Mouse (Mus musculus) hindbrain, embryonic 15.5 days (tissue): ENCODE measurements around the gene Tyrobp. TPM values are rescaled to one million over a fixed set of nuclear protein-coding genes. Genes with fewer than 3 reads are reported as not detected.
A peak's percentile ranks its signal among the peaks of the same experiment; 100 is the strongest.

ENCODE experiments used
- ATAC-seq: fragments of 200-750 bp; cut with Nextera tagmentation; 2 replicates; pipeline ENCODE4 v1.8.0; 2017; ENCODE audit warnings: low read depth, moderate number of reproducible peaks, moderate TSS enrichment; ENCODE audit not compliant: low FRiP score
- H3K27ac ChIP-seq: fragments of 300-500 bp; sonication (generic); replicated peaks from 2 replicates; pipeline ENCODE4 v1.5.1; 2015; ENCODE audit warnings: mild to moderate bottlenecking, inconsistent platforms
- H3K27me3 ChIP-seq: fragments of 300-500 bp; sonication (generic); 2 replicates; pipeline ENCODE4 v1.6.1; 2015; ENCODE audit warnings: control low read depth, inconsistent platforms
- H3K36me3 ChIP-seq: fragments of 300-500 bp; sonication (generic); 2 replicates; pipeline ENCODE4 v1.6.1; 2015; ENCODE audit warnings: control low read depth, inconsistent platforms
- H3K4me1 ChIP-seq: fragments of 300-500 bp; sonication (generic); replicated peaks from 2 replicates; pipeline ENCODE4 v1.6.1; 2015; ENCODE audit warnings: control low read depth, inconsistent platforms
- H3K4me2 ChIP-seq: fragments of 300-500 bp; sonication (generic); 2 replicates; pipeline ENCODE4 v1.6.1; 2015; ENCODE audit warnings: moderate library complexity, mild to moderate bottlenecking, inconsistent platforms
- H3K4me3 ChIP-seq: fragments of 300-500 bp; sonication (generic); 2 replicates; pipeline ENCODE4 v1.5.1; 2015; ENCODE audit warnings: mild to moderate bottlenecking, inconsistent platforms
- H3K9ac ChIP-seq: fragments of 300-500 bp; sonication (generic); 2 replicates; pipeline ENCODE4 v1.6.1; 2015; ENCODE audit warnings: inconsistent platforms
- H3K9me3 ChIP-seq: fragments of 300-500 bp; sonication (generic); 2 replicates; pipeline ENCODE4 v1.6.1; 2016; ENCODE audit warnings: control low read depth, inconsistent platforms
- WGBS: fragments of 180-500 bp; shearing (Covaris S2); methylation state at CpG from one replicate; pipeline ENCODE4 v1.1.7; 2015; 5-methylcytosine and 5-hydroxymethylcytosine counted together
- polyA plus RNA-seq: library from polyadenylated mRNA; unstranded; fragments of >200 nt; fragmentation: Nextera tagmentation; extraction: Ambion mirVana; gene quantifications from 2 replicates; pipeline ENCODE4 v1.2.1, GENCODE M21; 2015

The Tyrobp gene
- polyA plus RNA-seq, 1 experiment from 2014 or later: 28.9 TPM

DNA sequence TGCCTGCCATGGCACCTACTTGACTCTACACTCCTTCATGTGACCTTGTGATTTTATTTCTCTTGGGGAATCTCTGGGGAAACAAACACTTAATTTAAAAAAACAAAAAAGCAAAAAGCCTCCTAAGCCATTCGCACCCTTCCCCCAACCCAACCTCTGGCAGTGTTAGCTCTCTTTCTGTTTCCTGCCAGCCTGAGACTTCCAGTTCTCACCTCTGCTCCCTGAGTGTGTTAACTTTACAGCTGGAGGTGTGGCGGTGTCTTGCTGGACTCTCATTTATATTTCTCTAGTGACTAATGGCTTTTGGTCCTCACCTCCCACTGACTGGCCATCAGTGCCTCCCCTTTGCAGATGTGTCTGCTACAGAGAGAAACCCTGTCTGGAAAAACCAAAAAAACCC is 3.8 kb upstream of the Tyrobp start:
- no peak for ATAC-seq
- no peaks in the 10 kb centered on the region for H3K36me3 ChIP-seq
- H3K4me1 ChIP-seq: no peaks in the 10 kb centered on the region
- H3K27ac ChIP-seq: no peak overlapping the region
- no peak overlapping the region for H3K9ac ChIP-seq
- H3K4me3 ChIP-seq: no peak overlapping the region
- whole genome bisulfite sequencing: 86% methylated on average over 2 of the region's 2 CpGs
- no peak overlapping the region for H3K4me2 ChIP-seq
- no peaks in the 10 kb centered on the region for H3K9me3 ChIP-seq
- H3K27me3 ChIP-seq: no peaks in the 10 kb centered on the region

DNA sequence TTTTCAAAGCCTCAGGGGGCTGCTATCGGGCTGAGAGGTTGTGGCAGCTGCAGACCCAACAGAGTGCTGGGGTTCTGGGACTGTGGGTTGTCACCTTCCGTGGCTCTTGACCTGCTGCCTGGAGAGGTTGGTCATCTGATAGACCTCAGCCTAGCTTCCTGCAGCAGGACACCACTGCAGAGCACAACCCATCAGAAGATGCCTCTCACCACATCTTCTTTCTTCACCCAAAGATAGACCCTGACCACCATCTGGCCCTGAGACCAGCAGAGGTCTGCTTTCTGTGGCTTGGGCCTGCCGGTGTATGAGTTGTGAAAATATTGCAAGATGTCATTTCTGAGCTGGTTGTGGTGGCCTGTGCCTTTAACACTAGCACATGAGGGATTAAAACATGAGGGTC is 2.5 kb upstream of the Tyrobp start:
- no peaks in the 10 kb centered on the region for H3K27me3 ChIP-seq
- ATAC-seq: no peak

DNA sequence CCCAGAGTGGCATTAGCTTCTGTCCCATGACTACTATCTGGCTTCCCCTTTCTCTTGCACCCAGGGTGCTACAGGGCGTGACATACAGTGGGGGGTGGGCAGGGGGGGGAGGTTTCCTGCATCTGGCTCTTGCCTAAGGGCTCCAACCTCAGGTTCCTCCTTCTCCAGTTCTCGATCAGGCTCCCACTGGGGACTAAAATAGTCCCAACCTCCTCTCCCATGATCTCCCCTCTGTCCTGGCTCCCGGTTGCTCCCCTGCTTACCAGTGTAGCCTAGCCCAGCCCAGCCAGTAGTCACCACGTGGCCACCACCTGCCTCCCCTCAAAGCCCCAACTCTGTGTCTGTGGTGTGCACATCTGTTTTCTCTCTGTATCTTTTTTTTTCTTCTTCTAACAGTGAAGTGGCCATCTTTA is 819 bp upstream of the Tyrobp start:
- H3K4me1 ChIP-seq: no peaks in the 10 kb centered on the region
- H3K27me3 ChIP-seq: no peaks in the 10 kb centered on the region
- H3K9ac ChIP-seq: no peak overlapping the region
- no peak overlapping the region for H3K4me3 ChIP-seq
- 64% methylated on average over 4 of the region's 4 CpGs for WGBS
- H3K36me3 ChIP-seq: no peaks in the 10 kb centered on the region
- H3K27ac ChIP-seq: no peak overlapping the region
- no peak; the same call in 1 of the 2 replicates for ATAC-seq
- no peak overlapping the region for H3K4me2 ChIP-seq
- no peaks in the 10 kb centered on the region for H3K9me3 ChIP-seq

More for the DNA sequence above, 2.5 kb upstream of the Tyrobp start:
- no peak overlapping the region for H3K27ac ChIP-seq
- no peaks in the 10 kb centered on the region for H3K36me3 ChIP-seq
- H3K4me1 ChIP-seq: no peaks in the 10 kb centered on the region
- no peak overlapping the region for H3K4me3 ChIP-seq
- no peak overlapping the region for H3K4me2 ChIP-seq
- no peak overlapping the region for H3K9ac ChIP-seq
- H3K9me3 ChIP-seq: no peaks in the 10 kb centered on the region
- WGBS: 78% methylated on average over 3 of the region's 3 CpGs

DNA sequence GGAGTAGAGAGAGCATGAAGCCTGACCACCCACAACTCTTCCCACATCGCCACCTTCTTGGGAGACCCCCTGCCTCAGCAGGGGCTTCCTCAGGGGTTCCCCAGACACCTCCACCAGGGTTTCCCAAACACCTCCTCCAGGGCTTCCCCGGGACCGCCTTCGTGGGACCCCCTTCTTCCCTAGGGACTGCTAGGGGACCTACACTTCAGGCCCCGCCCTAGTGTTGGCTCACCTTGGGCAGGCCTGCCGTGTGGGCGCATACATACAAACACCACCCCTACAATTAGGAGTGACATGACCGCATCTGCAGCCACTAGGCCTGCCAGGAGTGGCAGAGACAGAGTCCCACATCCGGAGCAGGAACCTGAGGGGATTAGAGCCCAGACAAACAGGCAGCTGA is 4.3 kb downstream of the Tyrobp start:
- no peak overlapping the region for H3K27ac ChIP-seq
- H3K9ac ChIP-seq: no peak overlapping the region
- H3K4me1 ChIP-seq: peaks cover 12% of the 10 kb centered on the region
- no peak for ATAC-seq
- H3K4me3 ChIP-seq: no peak overlapping the region
- no peaks in the 10 kb centered on the region for H3K27me3 ChIP-seq
- no peaks in the 10 kb centered on the region for H3K36me3 ChIP-seq
- 81% methylated on average over 9 of the region's 9 CpGs for WGBS
- no peaks in the 10 kb centered on the region for H3K9me3 ChIP-seq
- no peak overlapping the region for H3K4me2 ChIP-seq

DNA sequence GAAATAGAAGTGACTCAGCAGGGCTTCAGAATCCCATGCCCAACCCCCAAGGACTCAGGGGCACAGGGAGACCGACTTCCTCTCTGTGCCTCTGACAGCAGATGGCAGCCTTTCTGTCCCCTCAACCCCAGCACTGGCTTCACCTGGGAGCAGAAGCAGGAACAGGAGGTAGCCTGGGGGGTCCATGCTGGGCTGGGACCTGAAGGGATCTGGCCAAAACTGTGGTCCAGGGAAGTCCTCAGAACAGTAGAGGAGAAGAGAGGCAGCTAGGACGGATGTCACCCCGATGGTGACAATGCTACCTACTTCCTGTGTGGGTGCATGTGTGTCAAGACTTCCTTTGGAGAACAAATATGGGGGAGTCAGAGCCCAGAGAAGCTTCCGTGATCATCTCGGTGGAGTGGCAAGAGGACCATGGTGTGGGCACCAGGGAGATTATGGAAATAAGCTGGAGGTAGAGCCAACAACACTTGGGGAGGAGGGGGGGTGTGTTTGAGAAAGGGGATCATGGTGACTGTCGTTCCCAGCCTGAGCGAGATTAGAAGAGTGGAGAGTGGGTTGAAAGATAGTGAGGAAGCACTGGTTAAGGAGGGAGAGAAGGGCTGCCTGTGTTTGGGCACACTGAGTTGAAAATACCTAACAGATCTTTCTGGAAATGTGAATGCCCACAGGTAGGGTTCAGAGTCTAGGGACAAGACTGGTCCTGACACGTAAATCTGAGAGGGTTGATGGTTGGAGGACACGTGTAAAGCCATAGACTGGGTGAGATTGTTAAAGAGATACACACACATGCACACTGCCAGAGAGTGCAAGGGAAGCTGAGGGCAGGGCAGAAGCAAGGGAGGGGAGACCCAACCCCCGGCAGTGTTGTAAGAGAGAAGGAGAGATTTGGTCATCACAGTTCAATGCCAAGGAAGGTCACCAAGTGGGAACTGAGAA is 6.3 kb downstream of the Tyrobp start, which contains the start of gene Hcst:
Gene Hcst (minus strand): TSS at position 294 of the 939 bp plus-strand sequence.
- Histone ChIP-seq H3K4me3 (no peak within 1 kb of the TSS), H3K27ac (no peak within 1 kb of the TSS), H3K27me3 (no peaks in the 10 kb centered on the region), H3K4me1 (peaks cover 20% of the 10 kb centered on the region), H3K9ac (no peak within 1 kb of the TSS), H3K9me3 (no peaks in the 10 kb centered on the region), H3K4me2 (no peak within 1 kb of the TSS), H3K36me3 (no peaks in the 10 kb centered on the region)
- ATAC-seq: no peak
- 76% methylated on average over 10 of the region's 10 CpGs for WGBS

DNA sequence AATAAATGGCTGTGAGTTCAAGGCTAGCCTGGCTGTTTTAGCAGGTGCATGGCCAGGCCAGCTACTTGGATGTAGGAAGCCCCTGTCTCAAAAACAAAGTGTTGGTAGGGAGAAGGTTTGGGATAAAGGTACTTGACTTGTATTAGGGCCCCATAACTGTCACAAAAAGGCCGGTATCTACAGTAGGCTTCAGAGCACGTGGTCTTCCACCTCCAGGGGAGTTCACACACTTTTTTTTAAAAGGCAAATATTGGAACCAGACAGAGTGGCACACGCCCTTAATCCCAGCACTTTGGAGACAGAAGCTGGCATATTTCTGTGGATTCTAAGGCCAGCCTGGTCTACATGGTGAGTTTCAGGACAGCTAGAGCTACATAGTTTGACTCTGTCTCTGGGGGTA is 7.1 kb downstream of the Tyrobp start:
- Histone ChIP-seq H3K9me3 (no peaks in the 10 kb centered on the region), H3K4me3 (no peak overlapping the region), H3K9ac (no peak overlapping the region), H3K36me3 (0 out of 2 replicates have a peak, but pooled peaks cover 2% of the 10 kb centered on the region), H3K27ac (no peak overlapping the region), H3K27me3 (no peaks in the 10 kb centered on the region), H3K4me2 (no peak overlapping the region), H3K4me1 (peaks cover 20% of the 10 kb centered on the region)
- ATAC-seq: no peak
- WGBS: 87% methylated on average over 3 of the region's 3 CpGs

DNA sequence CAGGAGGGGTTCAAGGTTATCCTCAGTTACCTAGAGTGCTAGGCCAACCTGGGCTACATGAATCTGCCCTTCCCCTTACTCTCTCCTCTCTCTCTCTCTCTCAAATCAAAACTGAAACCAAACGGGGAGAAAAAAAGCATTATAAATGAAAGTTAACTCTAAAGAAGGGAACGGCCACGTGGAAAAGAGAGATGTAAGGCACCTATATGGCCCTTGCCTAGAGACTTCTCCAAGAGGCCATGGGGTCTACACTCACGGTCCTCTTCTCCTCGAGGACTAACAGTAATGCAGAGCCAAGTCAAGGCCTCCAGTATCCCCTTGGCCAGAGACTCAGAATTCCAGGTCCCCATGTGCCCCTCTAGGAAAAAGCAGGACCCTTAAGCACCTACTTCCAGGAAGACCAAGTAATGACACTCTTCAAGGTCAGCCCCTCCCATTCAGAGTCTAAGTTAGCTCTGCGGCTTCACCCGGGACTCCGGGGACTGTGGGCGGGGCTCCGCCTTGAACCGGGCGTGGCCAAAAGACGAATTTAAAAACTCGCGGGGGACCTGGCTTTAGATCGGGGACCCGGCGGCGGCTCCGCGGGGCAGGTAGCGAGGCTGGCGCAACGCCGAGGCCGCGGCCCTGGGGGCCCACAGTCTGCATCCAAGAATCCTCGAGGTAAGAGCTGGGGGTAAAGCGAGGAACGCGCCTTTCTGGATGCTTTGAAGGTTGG is 7.8 kb downstream of the Tyrobp start, which contains the start of gene Nfkbid:
Gene Nfkbid (plus strand): TSS at position 558 of the 715 bp plus-strand sequence.
- Histone ChIP-seq H3K9me3 (no peaks in the 10 kb centered on the region), H3K27me3 (no peaks in the 10 kb centered on the region), H3K4me1 (peaks cover 20% of the 10 kb centered on the region), H3K27ac (peak within 1 kb of the TSS; percentile 75), H3K36me3 (0 out of 2 replicates have a peak, but pooled peaks cover 6% of the 10 kb centered on the region), H3K4me2 (peak within 1 kb of the TSS; percentile 96), H3K9ac (peak within 1 kb of the TSS; percentile 69), H3K4me3 (peak within 1 kb of the TSS; percentile 74)
- 10% methylated on average over 31 of the region's 31 CpGs for WGBS
- 0 out of 2 replicates have a peak, but pooled peaks have one; percentile 1 for ATAC-seq

DNA sequence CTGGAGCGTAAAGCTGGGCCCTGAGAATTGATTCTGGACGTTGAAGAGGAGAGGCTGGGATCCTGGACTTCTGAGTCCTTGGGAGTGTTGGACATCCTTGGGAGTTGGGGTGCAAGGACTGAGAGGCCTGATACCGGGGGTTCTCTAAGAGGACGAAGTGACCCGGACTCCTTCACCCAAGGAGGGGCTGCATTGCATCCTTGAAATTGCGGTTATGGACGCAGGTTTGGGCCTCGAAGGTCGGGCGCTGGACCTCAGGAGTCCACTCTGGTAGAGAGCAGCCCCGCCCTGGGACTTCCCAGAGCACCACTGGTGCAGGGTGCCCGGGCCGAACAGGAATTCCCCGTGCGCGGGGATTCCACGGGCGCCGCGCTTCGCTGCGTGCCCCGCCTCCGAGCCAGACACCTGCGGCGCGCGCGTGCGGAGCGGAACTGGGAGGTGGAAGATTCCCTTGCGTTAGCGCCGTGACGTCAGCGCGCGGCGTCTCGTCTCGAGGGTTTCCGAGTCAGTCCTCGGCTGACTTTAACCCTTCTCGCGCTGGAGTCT is 8.4 kb downstream of the Tyrobp start:
- peak overlapping the region; percentile 69 for H3K9ac ChIP-seq
- H3K4me3 ChIP-seq: peak overlapping the region; percentile 74
- H3K27me3 ChIP-seq: no peaks in the 10 kb centered on the region
- under 1% methylated on average over 45 of the region's 45 CpGs for WGBS
- no peaks in the 10 kb centered on the region for H3K9me3 ChIP-seq
- ATAC-seq: peak; percentile 90
- H3K27ac ChIP-seq: peak overlapping the region; percentile 75
- peak overlapping the region; percentile 96 for H3K4me2 ChIP-seq
- H3K4me1 ChIP-seq: peaks cover 20% of the 10 kb centered on the region
- peaks cover 12% of the 10 kb centered on the region; the same call in 1 of the 2 replicates for H3K36me3 ChIP-seq

DNA sequence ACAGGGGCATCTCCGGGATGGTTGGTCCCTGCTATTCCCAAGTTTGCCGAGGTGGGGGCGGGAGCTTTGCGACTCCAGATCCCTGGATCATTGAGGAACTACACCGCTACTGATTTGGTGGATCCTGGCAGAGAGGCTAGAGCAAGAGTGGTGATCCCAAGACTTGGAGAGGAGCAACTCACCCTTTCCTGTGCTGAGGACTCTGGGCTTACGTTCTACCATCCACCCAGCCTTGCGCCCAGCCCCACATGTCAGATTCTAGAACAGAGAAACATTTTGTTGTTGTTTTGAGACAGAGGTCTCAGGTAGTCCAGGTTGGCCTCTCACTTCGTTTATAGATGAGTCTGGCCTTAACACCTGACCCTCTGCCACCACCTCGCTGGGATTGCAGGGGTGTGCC is 9.0 kb downstream of the Tyrobp start:
- WGBS: 13% methylated on average over 9 of the region's 9 CpGs
- Histone ChIP-seq H3K36me3 (peaks cover 15% of the 10 kb centered on the region; the same call in 1 of the 2 replicates), H3K9me3 (no peaks in the 10 kb centered on the region), H3K9ac (peak overlapping the region; percentile 69), H3K27ac (peak overlapping the region; percentile 73), H3K4me1 (peaks cover 20% of the 10 kb centered on the region), H3K4me2 (peak overlapping the region; percentile 96), H3K4me3 (peak overlapping the region; percentile 74), H3K27me3 (no peaks in the 10 kb centered on the region)
- ATAC-seq: no peak; the same call in 1 of the 2 replicates

DNA sequence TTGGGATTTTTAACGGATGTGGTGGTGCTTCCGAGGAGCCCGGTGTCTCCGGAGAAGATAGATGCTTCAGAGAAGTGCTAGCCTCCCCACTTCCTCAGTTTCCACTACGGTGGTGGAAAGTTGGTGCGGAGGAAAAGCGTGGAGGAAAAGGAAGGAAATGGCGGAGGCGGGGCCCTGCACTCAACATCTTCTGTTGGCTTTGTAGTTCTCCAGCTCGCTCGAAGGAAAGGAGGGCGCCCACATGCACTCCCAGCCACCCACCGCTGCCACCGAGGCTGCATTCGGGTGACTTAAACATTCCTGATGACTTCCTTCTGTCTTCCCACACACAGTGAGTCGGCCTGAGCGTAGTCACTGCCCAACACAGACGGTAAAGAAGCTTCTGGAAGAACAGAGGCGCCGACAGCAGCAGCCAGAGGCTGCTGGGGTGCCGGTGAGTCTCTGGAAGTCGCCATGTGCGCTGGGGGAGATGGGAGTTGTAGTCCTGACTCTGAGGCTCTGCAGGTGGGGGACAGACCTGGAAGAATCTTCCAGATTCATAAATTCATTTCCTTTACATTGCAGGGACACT is 9.6 kb downstream of the Tyrobp start:
- H3K9me3 ChIP-seq: no peaks in the 10 kb centered on the region
- H3K36me3 ChIP-seq: peaks cover 15% of the 10 kb centered on the region; the same call in 1 of the 2 replicates
- peaks cover 20% of the 10 kb centered on the region for H3K4me1 ChIP-seq
- H3K4me2 ChIP-seq: peak overlapping the region; percentile 96
- WGBS: 50% methylated on average over 23 of the region's 23 CpGs
- H3K27me3 ChIP-seq: no peaks in the 10 kb centered on the region
- no peak for ATAC-seq
- peak overlapping the region; percentile 74 for H3K4me3 ChIP-seq
- peak overlapping the region; percentile 69 for H3K9ac ChIP-seq
- peak overlapping the region; percentile 73 for H3K27ac ChIP-seq

DNA sequence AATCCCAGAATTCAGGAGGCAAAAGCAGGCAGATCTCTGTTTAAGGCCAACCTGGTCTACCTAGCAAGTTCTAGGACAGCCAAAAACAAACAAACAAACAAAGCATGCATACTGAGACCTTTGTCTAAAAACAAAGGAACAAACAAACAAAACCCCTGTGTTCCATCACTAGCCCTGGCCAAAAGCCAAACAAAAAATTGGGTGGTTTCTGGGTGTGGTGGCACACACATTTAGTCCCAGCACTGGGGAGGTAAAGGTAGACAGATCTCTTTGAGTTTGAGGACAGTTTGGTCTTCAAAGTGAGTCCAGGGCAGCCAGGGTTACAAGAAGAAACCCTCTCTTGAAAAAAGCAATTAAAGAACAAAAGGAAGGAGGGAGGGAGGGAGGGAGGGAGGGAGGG is 15.8 kb downstream of the Tyrobp start:
- no peak overlapping the region for H3K9ac ChIP-seq
- no peak overlapping the region for H3K27ac ChIP-seq
- no peak overlapping the region for H3K4me2 ChIP-seq
- no peak overlapping the region for H3K4me3 ChIP-seq
- no peaks in the 10 kb centered on the region for H3K4me1 ChIP-seq
- no peaks in the 10 kb centered on the region for H3K27me3 ChIP-seq
- ATAC-seq: no peak
- H3K9me3 ChIP-seq: no peaks in the 10 kb centered on the region
- H3K36me3 ChIP-seq: peaks cover 21% of the 10 kb centered on the region
